Comparison of ENCODE assay signal across 21 mouse cellular contexts in genomic region chr2:35308166-35308565, GRCm38 (mm10). TPM values are rescaled to one million over a fixed set of nuclear protein-coding genes. Genes with fewer than 3 reads are reported as not detected.
"Had no signal": no experiment of that assay in that cellular context is flagged by ENCODE, and none has a peak within 500 bp of the region (broad histone marks: within the 10 kb centered on the region; RNA-seq: fewer than 3 reads in every experiment).

No protein-coding gene starts in this region.

- H3K36me3 ChIP-seq: limb, embryonic 10.5 days; midbrain, embryonic 10.5 days; midbrain, embryonic 15.5 days had no signal

- H3K4me2 ChIP-seq: liver, embryonic 13.5 days; lung, embryonic 15.5 days; midbrain, embryonic 15.5 days had no signal

- H3K4me3 ChIP-seq: left cerebral cortex, adult 2 months; limb, embryonic 10.5 days; liver, embryonic 13.5 days; lung, embryonic 15.5 days; midbrain, embryonic 10.5 days; midbrain, embryonic 15.5 days had no signal

- DNase-seq: kidney, adult 18-20 months; kidney, postnatal 10 days; kidney, postnatal 4 days; liver, embryonic 13.5 days; right cerebral cortex, adult 18-20 months; right cerebral cortex, postnatal 25 days; thymus, postnatal 36 days had no signal

- H3K9ac ChIP-seq: liver, embryonic 13.5 days; lung, embryonic 15.5 days; midbrain, embryonic 15.5 days had no signal

- H3K9me3 ChIP-seq: limb, embryonic 10.5 days; liver, embryonic 13.5 days; lung, embryonic 15.5 days; midbrain, embryonic 10.5 days; midbrain, embryonic 15.5 days had no signal

- H3K27ac ChIP-seq: left cerebral cortex, adult 2 months; limb, embryonic 10.5 days; liver, embryonic 13.5 days; lung, embryonic 15.5 days; midbrain, embryonic 10.5 days; midbrain, embryonic 15.5 days had no signal

- H3K27me3 ChIP-seq: liver, embryonic 13.5 days; lung, embryonic 15.5 days; midbrain, embryonic 15.5 days had no signal

- ATAC-seq: midbrain, embryonic 15.5 days had no signal

- H3K4me1 ChIP-seq: limb, embryonic 10.5 days; lung, embryonic 15.5 days; midbrain, embryonic 10.5 days; midbrain, embryonic 15.5 days had no signal

RNA-seq across cellular contexts. Expression of gene 4930568D16Rik, which starts 59.4 kb away (rescaled TPM):
- total RNA-seq: layer of hippocampus, adult 8-10 months; layer of hippocampus, postnatal 14 days; left cerebral cortex, adult 2 months; left cerebral cortex, postnatal 14 days had no signal
- polyA plus RNA-seq: intestine, embryonic 14.5 days; kidney, embryonic 14.5 days; limb, embryonic 10.5 days; limb, embryonic 14.5 days; liver, embryonic 13.5 days; lung, embryonic 15.5 days; midbrain, embryonic 10.5 days; midbrain, embryonic 15.5 days; neural tube, embryonic 14.5 days; small intestine, adult 2 months; stomach, embryonic 16.5 days had no signal
